28 mouse cellular contexts compared by ENCODE assay signal in genomic region chr14:72580991-72581390, GRCm38 (mm10).
DNase-seq lines count a peak whose midpoint lies in the region; ATAC-seq lines count a peak whose summit lies in the region.
"Had no signal": no experiment of that assay in that cellular context is flagged by ENCODE, and none has a peak within 500 bp of the region (broad histone marks: within the 10 kb centered on the region; RNA-seq: fewer than 3 reads in every experiment).

No protein-coding gene starts in this region.

- peak; percentile 35 for DNase-seq in layer of hippocampus, adult 9-11 months
- no peak for DNase-seq in layer of hippocampus, postnatal 36 days
- peak; percentile 44 for DNase-seq in midbrain, embryonic 11.5 days (ENCODE audit: low spot score, missing footprints)
- peak; percentile 51 for DNase-seq in lung, postnatal 36 days
- DNase-seq in splenic B cell, adult 2 months (ENCODE audit: low read depth, low spot score): peak; percentile 42
- DNase-seq: adrenal gland, adult 2 months; adrenal gland, postnatal 36 days; cerebellum, adult 2 months; cerebellum, postnatal 14 days; gastrocnemius, postnatal 25 days; kidney, adult 2 months; kidney, postnatal 36 days; right cerebral cortex, postnatal 4 days had no signal

- no peak overlapping the region for H3K9ac ChIP-seq in midbrain, embryonic 11.5 days (ENCODE audit: low read length)
- H3K9ac ChIP-seq in midbrain, embryonic 16.5 days (ENCODE audit: low read depth, low read length): no peak overlapping the region
- no peak overlapping the region for H3K9ac ChIP-seq in hindbrain, embryonic 16.5 days (ENCODE audit: low read depth, low read length)
- no peak overlapping the region for H3K9ac ChIP-seq in neural tube, embryonic 15.5 days (replicated peaks)
- H3K9ac ChIP-seq: forebrain, embryonic 13.5 days; heart, embryonic 13.5 days; hindbrain, embryonic 14.5 days; limb, embryonic 15.5 days; liver, embryonic 15.5 days; lung, embryonic 15.5 days; midbrain, embryonic 15.5 days; neural tube, embryonic 12.5 days; stomach, embryonic 15.5 days had no signal

- ATAC-seq in midbrain, embryonic 11.5 days (ENCODE audit: low FRiP score): no peak
- ATAC-seq in midbrain, embryonic 16.5 days: no peak
- no peak for ATAC-seq in hindbrain, embryonic 16.5 days
- no peak for ATAC-seq in neural tube, embryonic 15.5 days (ENCODE audit: low FRiP score)
- ATAC-seq: forebrain, embryonic 13.5 days; midbrain, embryonic 15.5 days had no signal

- no peak overlapping the region for H3K4me3 ChIP-seq in midbrain, embryonic 11.5 days (ENCODE audit: low read depth, low read length)
- no peak overlapping the region for H3K4me3 ChIP-seq in midbrain, embryonic 16.5 days (ENCODE audit: low read depth, low read length)
- no peak overlapping the region for H3K4me3 ChIP-seq in hindbrain, embryonic 16.5 days (ENCODE audit: low read length)
- H3K4me3 ChIP-seq in neural tube, embryonic 15.5 days (replicated peaks): no peak overlapping the region
- H3K4me3 ChIP-seq: forebrain, embryonic 13.5 days; heart, embryonic 13.5 days; layer of hippocampus, adult 2 months; limb, embryonic 10.5 days; limb, embryonic 15.5 days; liver, embryonic 15.5 days; lung, embryonic 15.5 days; midbrain, embryonic 15.5 days; myocyte; neural tube, embryonic 12.5 days; stomach, embryonic 15.5 days had no signal

- H3K4me1 ChIP-seq in midbrain, embryonic 11.5 days (ENCODE audit: control insufficient read depth, insufficient read depth, low read length): peaks cover 7% of the 10 kb centered on the region
- no peaks in the 10 kb centered on the region for H3K4me1 ChIP-seq in midbrain, embryonic 16.5 days (ENCODE audit: control insufficient read depth, insufficient read depth, low read length)
- H3K4me1 ChIP-seq in hindbrain, embryonic 16.5 days (ENCODE audit: control insufficient read depth, insufficient read depth, low read depth, low read length): no peaks in the 10 kb centered on the region
- H3K4me1 ChIP-seq in neural tube, embryonic 15.5 days: no peaks in the 10 kb centered on the region
- H3K4me1 ChIP-seq: heart, embryonic 13.5 days; limb, embryonic 10.5 days; limb, embryonic 15.5 days; liver, embryonic 15.5 days; lung, embryonic 15.5 days; midbrain, embryonic 15.5 days; neural tube, embryonic 12.5 days; stomach, embryonic 15.5 days had no signal

- no peaks in the 10 kb centered on the region for H3K36me3 ChIP-seq in midbrain, embryonic 11.5 days (ENCODE audit: control insufficient read depth, insufficient read depth, low read length)
- 0 out of 2 replicates have a peak, but pooled peaks cover 3% of the 10 kb centered on the region for H3K36me3 ChIP-seq in midbrain, embryonic 16.5 days (ENCODE audit: control insufficient read depth, insufficient read depth, low read length)
- H3K36me3 ChIP-seq in splenic B cell, adult 2 months (ENCODE audit: control insufficient read depth, insufficient read depth, low read length, poor library complexity, severe bottlenecking): no peaks in the 10 kb centered on the region; the same call in 1 of the 2 replicates
- H3K36me3 ChIP-seq in hindbrain, embryonic 16.5 days (ENCODE audit: control insufficient read depth, insufficient read depth, low read length): peaks cover 4% of the 10 kb centered on the region; the same call in 1 of the 2 replicates
- H3K36me3 ChIP-seq in neural tube, embryonic 15.5 days: peaks cover 14% of the 10 kb centered on the region; the same call in 1 of the 2 replicates
- H3K36me3 ChIP-seq: midbrain, embryonic 15.5 days; stomach, embryonic 15.5 days had no signal

- H3K27ac ChIP-seq in midbrain, embryonic 11.5 days (ENCODE audit: low read depth, low read length): no peak overlapping the region
- no peak overlapping the region for H3K27ac ChIP-seq in midbrain, embryonic 16.5 days (ENCODE audit: low read length)
- H3K27ac ChIP-seq in hindbrain, embryonic 16.5 days (ENCODE audit: low read depth, low read length): no peak overlapping the region
- no peak overlapping the region for H3K27ac ChIP-seq in neural tube, embryonic 15.5 days (replicated peaks)
- H3K27ac ChIP-seq: forebrain, embryonic 13.5 days; heart, embryonic 13.5 days; hindbrain, embryonic 14.5 days; layer of hippocampus, adult 2 months; limb, embryonic 10.5 days; limb, embryonic 15.5 days; liver, embryonic 15.5 days; lung, embryonic 15.5 days; midbrain, embryonic 15.5 days; neural tube, embryonic 12.5 days; stomach, embryonic 15.5 days had no signal

- H3K27me3 ChIP-seq in midbrain, embryonic 11.5 days (ENCODE audit: control insufficient read depth, insufficient read depth, low read length): no peaks in the 10 kb centered on the region
- no peaks in the 10 kb centered on the region for H3K27me3 ChIP-seq in midbrain, embryonic 16.5 days (ENCODE audit: control insufficient read depth, insufficient read depth, low read depth, low read length)
- no peaks in the 10 kb centered on the region for H3K27me3 ChIP-seq in splenic B cell, adult 2 months (ENCODE audit: control insufficient read depth, insufficient read depth, low read length, poor library complexity, severe bottlenecking)
- H3K27me3 ChIP-seq in hindbrain, embryonic 16.5 days (replicated peaks; ENCODE audit: control insufficient read depth, insufficient read depth, low read length): no peaks in the 10 kb centered on the region
- H3K27me3 ChIP-seq in neural tube, embryonic 15.5 days (replicated peaks): no peaks in the 10 kb centered on the region
- H3K27me3 ChIP-seq: forebrain, embryonic 13.5 days; heart, embryonic 13.5 days; limb, embryonic 15.5 days; liver, embryonic 15.5 days; lung, embryonic 15.5 days; midbrain, embryonic 15.5 days; neural tube, embryonic 12.5 days; stomach, embryonic 15.5 days had no signal

- H3K9me3 ChIP-seq in midbrain, embryonic 11.5 days (ENCODE audit: control insufficient read depth, low read length): no peaks in the 10 kb centered on the region
- no peaks in the 10 kb centered on the region for H3K9me3 ChIP-seq in midbrain, embryonic 16.5 days (replicated peaks; ENCODE audit: control insufficient read depth, low read length, poor library complexity, severe bottlenecking)
- no peaks in the 10 kb centered on the region for H3K9me3 ChIP-seq in hindbrain, embryonic 16.5 days (ENCODE audit: control insufficient read depth, low read length)
- no peaks in the 10 kb centered on the region for H3K9me3 ChIP-seq in neural tube, embryonic 15.5 days (replicated peaks)
- H3K9me3 ChIP-seq: forebrain, embryonic 13.5 days; heart, embryonic 13.5 days; limb, embryonic 10.5 days; limb, embryonic 15.5 days; liver, embryonic 15.5 days; lung, embryonic 15.5 days; midbrain, embryonic 15.5 days; neural tube, embryonic 12.5 days; stomach, embryonic 15.5 days had no signal

- no peak overlapping the region for H3K4me2 ChIP-seq in midbrain, embryonic 11.5 days
- no peak overlapping the region for H3K4me2 ChIP-seq in midbrain, embryonic 16.5 days (ENCODE audit: low read length)
- H3K4me2 ChIP-seq in hindbrain, embryonic 16.5 days (ENCODE audit: low read length): no peak overlapping the region
- no peak overlapping the region for H3K4me2 ChIP-seq in neural tube, embryonic 15.5 days
- H3K4me2 ChIP-seq: forebrain, embryonic 13.5 days; heart, embryonic 13.5 days; hindbrain, embryonic 14.5 days; limb, embryonic 15.5 days; liver, embryonic 15.5 days; lung, embryonic 15.5 days; midbrain, embryonic 15.5 days; neural tube, embryonic 12.5 days; stomach, embryonic 15.5 days had no signal

- 87% methylated on average over 3 of the region's 3 CpGs for WGBS in midbrain, embryonic 11.5 days
- 94% methylated on average over 3 of the region's 3 CpGs for WGBS in midbrain, embryonic 16.5 days
- 91% methylated on average over 3 of the region's 3 CpGs for WGBS in hindbrain, embryonic 16.5 days
- WGBS in neural tube, embryonic 15.5 days: 98% methylated on average over 3 of the region's 3 CpGs

Comparison
In these comparisons a context has a peak if more than half of its experiments do, and no peak if none do; other contexts are left out.
1. DNase-seq: peak in layer of hippocampus, adult 9-11 months (single experiment), midbrain, embryonic 11.5 days (single experiment), lung, postnatal 36 days (single experiment) and splenic B cell, adult 2 months (single experiment); none in layer of hippocampus, postnatal 36 days (0 of 2).